8 mouse cellular contexts compared by ENCODE assay signal in genomic region chr15:81511601-81512261, GRCm38 (mm10). TPM values are rescaled to one million over a fixed set of nuclear protein-coding genes. Genes with fewer than 3 reads are reported as not detected.
A peak's percentile ranks its signal among the peaks of the same experiment; 100 is the strongest.
DNase-seq lines count a peak whose midpoint lies in the region; ATAC-seq lines count a peak whose summit lies in the region.

No protein-coding gene starts in this region.

- no peaks in the 10 kb centered on the region for H3K36me3 ChIP-seq in lung, embryonic 15.5 days

- ATAC-seq in lung, embryonic 15.5 days (ENCODE audit: borderline replicate concordance, extremely low read depth, low FRiP score, low TSS enrichment), result peak; percentile 55

- peak overlapping the region; percentile 60 for H3K4me2 ChIP-seq in lung, embryonic 15.5 days

- H3K27ac ChIP-seq in lung, embryonic 15.5 days, result peak overlapping the region; percentile 90

- peak overlapping the region; percentile 37 for H3K4me3 ChIP-seq in lung, embryonic 15.5 days

- no peaks in the 10 kb centered on the region for H3K9me3 ChIP-seq in lung, embryonic 15.5 days

- H3K27me3 ChIP-seq in lung, embryonic 15.5 days, result no peaks in the 10 kb centered on the region

- 9% methylated on average over 21 of the region's 21 CpGs for WGBS in lung, embryonic 15.5 days

- DNase-seq in right cerebral cortex, postnatal 4 days, result peak; percentile 10
- no peak for DNase-seq in right cerebral cortex, postnatal 25 days
- peak; percentile 29 for DNase-seq in forelimb bud, embryonic 11.5 days (ENCODE audit: low read depth, low spot score)
- peak; percentile 79 for DNase-seq in kidney, adult 11 months
- peak; percentile 54 to 82 for DNase-seq in spleen, postnatal 10 days (ENCODE audit: low spot score in 2 of 2)
- no peak for DNase-seq in layer of hippocampus, postnatal 10 days (ENCODE audit: low spot score in 2 of 2)
- no peak for DNase-seq in left cerebral cortex, adult 11 months (ENCODE audit: low spot score)

- H3K4me1 ChIP-seq in lung, embryonic 15.5 days, result peaks cover 25% of the 10 kb centered on the region

- peak overlapping the region; percentile 29; the same call in 1 of the 2 replicates for H3K9ac ChIP-seq in lung, embryonic 15.5 days

RNA-seq across cellular contexts. Expression of gene Rbx1, which starts 45.6 kb away (rescaled TPM):
- polyA plus RNA-seq in lung, embryonic 15.5 days (2015; fragmentation: Nextera tagmentation; extraction: Ambion mirVana), result 458 and 521 TPM in 2 replicates
- total RNA-seq in layer of hippocampus, postnatal 10 days (2021), result 100 to 1,000 TPM; 139 to 157 TPM

Comparison
In these comparisons a context has a peak if more than half of its experiments do, and no peak if none do; other contexts are left out.
1. DNase-seq: peak in right cerebral cortex, postnatal 4 days (single experiment), forelimb bud, embryonic 11.5 days (single experiment), kidney, adult 11 months (single experiment) and spleen, postnatal 10 days (2 of 2); none in right cerebral cortex, postnatal 25 days (single experiment), layer of hippocampus, postnatal 10 days (0 of 2) and left cerebral cortex, adult 11 months (single experiment).